Mouse (Mus musculus) adrenal gland, adult 8-10 months (tissue): Measurements from ENCODE around the gene Fgd2. TPM values are rescaled to one million over a fixed set of nuclear protein-coding genes. Genes with fewer than 3 reads are reported as not detected.
A peak's percentile ranks its signal among the peaks of the same experiment; 100 is the strongest.
"Not testable (repeated sequence)": the region's sequence is repeated elsewhere in the genome, so short reads cannot be mapped to it uniquely, and the experiment has no call there.

Source experiments
- DNase-seq: peaks from one replicate; pipeline ENCODE4 v3.0.0; 2022
- total RNA-seq, 4 experiments: library from RNA; stranded (reverse); gene quantifications; 2 replicates each; pipeline ENCODE4 v1.2.4; 2022

The Fgd2 gene
- total RNA-seq, 4 experiments from 2014 or later: 2.1 to 11.1 (median 6.9) TPM

DNA sequence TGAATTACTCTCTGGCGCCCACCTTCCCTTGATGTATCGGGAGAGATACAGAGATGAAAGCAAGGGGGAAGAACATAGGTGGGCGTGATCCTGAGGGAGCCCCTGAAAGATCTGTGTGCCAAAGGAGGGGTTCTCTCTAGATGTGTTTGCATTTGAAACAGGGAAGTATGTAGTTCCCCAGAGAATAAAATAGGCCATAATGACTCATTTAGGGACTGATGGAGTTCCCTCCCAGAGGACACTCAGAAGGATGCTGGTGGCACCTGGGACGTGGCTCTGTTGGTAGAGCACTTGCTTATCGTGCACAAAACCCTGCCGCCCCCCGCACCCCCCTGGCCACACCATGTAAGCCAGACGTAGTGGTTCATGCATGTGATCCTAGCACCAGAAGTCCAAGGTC, 2.4 kb downstream of the Fgd2 start:
- DNase-seq: no peak

GRCm38 (mm10) chr17:29365105-29365621, 4.4 kb downstream of the Fgd2 start:
- DNase-seq: no peak

GRCm38 (mm10) chr17:29368726-29369125, 8.0 kb downstream of the Fgd2 start:
- DNase-seq: no peak

DNA sequence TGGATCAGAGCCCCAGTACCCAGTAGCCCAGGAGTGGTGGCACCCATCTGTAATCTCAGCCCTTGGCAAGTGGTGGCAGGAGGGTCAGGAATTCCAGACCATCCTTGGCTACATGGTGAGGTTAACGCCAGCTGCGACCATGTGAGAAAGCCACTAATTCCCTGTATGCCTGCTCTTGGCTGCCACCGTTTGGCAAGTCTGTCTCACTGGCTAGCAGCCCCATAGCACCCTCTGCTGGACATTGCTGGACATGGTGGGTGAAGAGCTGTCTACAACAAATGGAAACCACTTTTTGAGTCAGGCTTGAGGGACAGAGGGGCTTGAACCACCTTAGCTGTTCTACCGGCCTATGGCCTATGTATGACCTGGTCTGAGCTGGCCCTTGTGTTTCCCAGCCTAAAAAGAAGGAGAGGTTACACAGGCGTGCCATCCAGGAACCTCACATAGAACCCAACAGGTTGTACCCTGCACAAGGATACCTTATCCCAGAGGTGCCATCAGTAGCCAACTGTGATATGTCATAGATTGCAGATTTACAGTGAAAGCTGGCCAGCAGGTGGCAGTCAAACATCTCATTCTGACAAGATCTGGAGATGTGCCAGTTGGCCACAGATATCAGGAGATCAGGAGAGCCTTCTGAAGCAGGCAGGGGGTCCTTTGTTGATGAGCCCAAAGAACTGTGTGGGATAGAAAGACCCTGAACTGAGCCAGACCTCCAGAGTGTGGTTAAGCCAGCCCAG, 10.4 kb downstream of the Fgd2 start:
- DNase-seq: peak; percentile 81

- no peak for DNase-seq
These were observed 15.2 kb downstream of the Fgd2 start for GRCm38 (mm10) chr17:29375871-29376270.

DNA sequence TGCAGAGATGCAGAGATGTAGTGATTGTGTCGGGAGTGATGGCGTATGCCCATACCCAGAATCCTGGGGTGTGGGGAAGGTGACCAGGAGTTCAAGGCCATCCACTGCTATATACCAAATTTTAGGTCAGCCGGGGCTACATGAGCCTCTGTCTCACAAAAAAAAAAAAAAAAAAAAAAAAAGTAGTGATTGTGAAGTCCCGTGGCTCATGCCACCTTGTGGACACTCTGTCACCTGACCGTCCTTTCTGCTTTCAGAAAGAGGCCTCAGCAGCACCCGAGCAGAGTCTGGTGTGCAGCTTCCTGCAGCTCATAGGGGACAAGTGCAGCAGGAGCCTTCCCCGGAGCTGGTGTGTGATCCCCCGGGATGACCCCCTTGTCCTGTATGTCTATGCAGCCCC, 17.3 kb downstream of the Fgd2 start:
- no peak for DNase-seq

DNA sequence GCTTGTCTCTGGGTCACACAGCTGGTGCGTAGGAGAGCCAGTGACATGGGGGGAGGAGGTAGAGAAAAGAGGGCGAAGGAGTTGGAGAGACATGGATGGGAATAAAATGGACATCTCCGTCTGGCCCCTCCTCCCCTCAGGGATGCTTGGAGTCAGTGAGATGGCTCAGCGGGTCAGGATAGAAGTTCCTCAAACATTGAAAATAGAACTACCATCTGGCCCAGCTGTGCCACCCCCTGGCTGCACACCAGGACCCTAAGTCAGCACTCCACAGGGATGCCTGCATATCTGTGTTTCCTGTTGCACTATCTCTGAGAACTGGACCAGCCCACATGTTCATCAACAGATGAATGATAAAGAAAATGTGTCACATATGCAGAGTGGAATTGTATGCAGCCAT, 19.5 kb downstream of the Fgd2 start:
- no peak for DNase-seq

- peak; percentile 74 for DNase-seq
These were observed 20.8 kb downstream of the Fgd2 start for GRCm38 (mm10) chr17:29381472-29381871.

- DNase-seq: no peak
These were observed 21.7 kb downstream of the Fgd2 start for GRCm38 (mm10) chr17:29382417-29382816.

DNA sequence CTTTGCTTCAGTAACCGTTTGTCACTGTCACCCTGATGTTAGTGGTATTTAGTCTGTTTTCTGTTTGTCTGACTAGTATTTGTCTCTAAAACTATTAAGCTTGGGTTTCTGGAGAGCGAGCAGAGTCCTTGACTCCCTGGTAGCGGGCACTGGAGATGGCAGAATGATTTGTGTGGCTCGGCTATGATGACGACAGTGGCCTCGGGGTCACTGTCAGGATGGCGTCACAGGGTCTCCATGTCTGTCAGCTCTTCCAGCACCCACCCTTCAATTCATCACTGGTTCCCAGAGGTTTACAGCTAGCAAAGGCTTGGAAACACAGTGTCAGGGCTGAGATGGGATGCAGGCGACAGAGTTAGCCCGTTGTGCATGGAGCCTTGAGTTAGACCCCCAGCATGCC, 23.2 kb downstream of the Fgd2 start:
- peak; percentile 90 for DNase-seq

DNA sequence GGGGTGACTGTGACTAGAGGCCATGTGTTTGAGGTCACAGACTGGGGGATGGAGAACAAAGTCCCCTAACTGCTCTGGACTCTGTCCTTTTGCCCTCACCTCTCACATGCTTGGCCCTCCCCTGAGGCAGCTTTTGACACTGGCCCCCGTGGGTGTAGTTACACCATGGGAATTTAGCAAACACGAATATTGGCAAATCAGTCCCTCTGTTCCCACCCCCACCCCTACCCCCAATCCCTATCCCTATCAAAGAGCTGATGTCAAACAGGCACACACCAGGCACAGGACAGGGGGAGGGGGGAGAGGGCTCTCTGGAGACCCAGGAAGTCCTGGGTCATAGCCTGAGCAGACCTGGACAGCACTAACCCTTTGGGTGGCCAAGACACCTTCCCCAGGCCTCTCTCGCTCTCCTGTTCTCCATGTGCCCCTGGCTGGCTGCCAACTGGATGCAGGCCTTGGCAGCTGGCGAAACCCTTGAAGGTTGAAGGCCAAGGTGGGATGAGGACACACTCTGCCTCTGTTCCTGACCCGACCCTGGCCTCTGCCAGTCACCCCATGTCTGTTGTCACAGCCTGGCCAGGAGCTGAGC, 24.2 kb downstream of the Fgd2 start:
- peak; percentile 94 for DNase-seq

GRCm38 (mm10) chr17:29385746-29386145, 25.0 kb downstream of the Fgd2 start:
- DNase-seq: no peak

GRCm38 (mm10) chr17:29388978-29389377, 28.3 kb downstream of the Fgd2 start:
- DNase-seq: no peak

DNA sequence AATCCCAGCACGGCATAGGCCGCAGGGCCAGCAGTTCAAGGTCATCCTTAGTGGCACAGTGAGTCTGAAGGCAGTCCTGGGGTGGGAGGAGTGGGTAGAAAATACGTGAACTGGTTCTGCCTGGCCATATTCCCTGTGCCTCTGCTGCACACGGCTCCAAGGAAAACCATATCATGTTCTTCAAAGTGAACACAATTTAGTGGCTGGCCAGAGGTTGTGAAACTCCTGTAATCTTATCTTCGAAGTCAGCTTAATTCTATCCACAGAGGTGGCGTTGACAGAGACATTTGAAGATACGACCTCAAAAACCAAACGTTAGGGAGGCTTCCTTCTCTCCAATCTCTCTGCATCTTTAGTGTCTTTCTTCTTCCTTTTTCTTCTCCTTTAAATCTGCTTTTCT, 30.6 kb downstream of the Fgd2 start:
- no peak for DNase-seq

GRCm38 (mm10) chr17:29393335-29394089, 32.8 kb downstream of the Fgd2 start:
- DNase-seq: no peak

- DNase-seq: peak; percentile 62
These were observed 33.5 kb downstream of the Fgd2 start for GRCm38 (mm10) chr17:29394106-29394760.

DNA sequence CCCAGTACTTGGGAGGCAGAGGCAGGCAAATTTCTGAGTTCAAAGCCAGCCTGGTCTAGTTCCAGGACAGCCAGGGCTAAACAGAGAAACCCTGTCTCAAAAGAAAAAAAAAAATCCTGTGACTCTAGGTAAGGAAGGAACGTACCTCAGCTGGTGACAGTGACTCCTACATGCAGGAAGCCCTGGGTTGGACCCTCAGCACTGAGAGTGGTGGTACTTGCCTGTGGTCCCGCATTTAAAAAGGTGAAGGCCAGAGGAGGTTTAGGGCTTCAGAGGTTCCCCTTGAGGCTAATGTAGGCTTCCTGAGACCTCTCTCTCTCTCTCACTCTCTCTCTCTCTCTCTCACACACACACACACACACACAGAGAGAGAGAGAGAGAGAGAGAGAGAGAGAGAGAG, 34.0 kb downstream of the Fgd2 start:
- DNase-seq: not testable (repeated sequence)

DNA sequence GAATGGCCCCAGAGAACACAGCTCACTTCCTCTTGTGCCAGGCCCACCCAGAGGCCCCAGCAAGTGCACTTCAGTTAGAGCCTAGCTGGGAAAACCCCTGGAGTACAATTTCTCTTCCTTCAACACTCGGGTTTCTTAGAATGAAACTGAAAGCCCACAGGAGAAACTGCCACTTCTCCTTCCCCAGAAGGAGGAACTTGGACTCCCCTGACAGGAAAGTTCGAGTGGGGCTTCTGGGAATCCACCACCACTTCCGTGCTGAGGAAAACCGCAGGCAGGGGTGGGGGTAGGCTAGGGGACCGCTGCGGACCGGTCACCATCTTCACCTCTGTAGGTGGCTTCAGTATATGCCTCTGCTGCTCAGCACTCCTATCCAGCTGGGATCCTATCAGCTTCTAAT, 34.7 kb downstream of the Fgd2 start:
- DNase-seq: no peak

DNA sequence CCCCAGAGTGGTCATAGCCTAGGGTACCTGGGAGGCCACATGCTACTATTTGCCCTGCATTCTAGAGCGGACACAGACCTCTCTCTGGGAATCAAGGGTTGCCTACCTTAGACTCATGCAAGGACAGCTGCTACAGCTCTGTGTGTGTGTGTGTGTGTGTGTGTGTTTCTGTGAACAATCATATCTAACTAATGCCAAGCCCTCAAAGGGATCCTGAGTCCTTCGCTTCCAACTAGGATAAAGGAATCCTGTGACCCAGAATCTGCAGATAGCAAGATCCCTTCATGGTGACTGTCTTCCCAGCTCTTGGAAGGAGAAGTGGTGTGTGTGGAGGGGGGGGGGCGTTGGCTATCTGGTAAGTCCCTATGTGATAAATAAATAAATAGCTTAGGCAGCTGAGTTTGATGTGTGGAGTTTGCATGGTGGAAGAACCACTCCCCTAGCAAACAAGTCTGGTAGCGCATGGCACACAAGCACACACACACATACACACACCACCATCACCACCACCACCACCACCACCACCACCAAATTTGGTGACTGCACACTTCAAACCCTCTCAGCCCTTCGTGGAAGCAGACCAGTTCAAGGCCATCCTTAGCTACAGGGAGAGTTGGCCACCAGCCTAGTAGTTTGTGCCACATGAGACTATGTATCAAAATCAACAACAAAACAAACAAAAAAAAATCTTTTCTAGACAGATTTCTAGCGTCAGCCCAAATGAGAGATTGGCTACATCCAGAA, 35.5 kb downstream of the Fgd2 start:
- no peak for DNase-seq

DNA sequence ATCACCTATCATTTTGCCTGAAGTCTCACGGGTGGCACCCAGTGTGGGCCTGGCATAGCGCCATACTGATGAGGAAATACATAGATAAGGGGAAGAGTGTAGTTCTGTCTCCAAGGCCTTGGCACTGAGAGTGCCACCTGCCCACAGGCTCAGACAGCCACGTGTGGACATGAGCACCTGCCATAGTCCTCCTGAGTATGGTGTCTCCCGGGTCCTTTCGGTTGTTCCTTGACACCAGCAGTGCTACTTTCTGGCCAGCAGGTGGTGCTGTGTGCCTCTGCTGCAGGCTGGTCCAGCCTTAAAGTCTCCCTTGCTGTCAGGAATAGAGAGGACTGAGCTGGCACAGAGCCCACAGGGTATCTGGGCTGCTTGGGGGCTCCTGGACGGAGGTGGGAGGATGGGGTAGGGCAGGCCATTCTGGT, 36.1 kb downstream of the Fgd2 start:
- peak; percentile 83 for DNase-seq

GRCm38 (mm10) chr17:29397480-29398433, 37.0 kb downstream of the Fgd2 start:
- peak; percentile 90 for DNase-seq
